ENCODE assay signal across 13 mouse cellular contexts in genomic region chr12:31059393-31059853, GRCm38 (mm10). TPM values are rescaled to one million over a fixed set of nuclear protein-coding genes. Genes with fewer than 3 reads are reported as not detected.
DNase-seq lines count a peak whose midpoint lies in the region; ATAC-seq and TF ChIP-seq lines count a peak whose summit lies in the region.
"Had no signal": no experiment of that assay in that cellular context is flagged by ENCODE, and none has a peak within 500 bp of the region (broad histone marks: within the 10 kb centered on the region; RNA-seq: fewer than 3 reads in every experiment).

No protein-coding gene starts in this region.

- H3K4me3 ChIP-seq in limb, embryonic 11.5 days (ENCODE audit: low read depth, low read length) = no peak overlapping the region
- H3K4me3 ChIP-seq in limb, embryonic 10.5 days = no peak overlapping the region
- H3K4me3 ChIP-seq in ES-E14 (ENCODE audit: insufficient read depth in 1 of 2, low read depth in 1 of 2, low read length in 2 of 2, poor library complexity in 1 of 2, severe bottlenecking in 1 of 2) = no peak overlapping the region
- no peak overlapping the region for H3K4me3 ChIP-seq in kidney, adult 2 months (ENCODE audit: insufficient read depth, low read depth, low read length)
- H3K4me3 ChIP-seq in forebrain, embryonic 14.5 days (ENCODE audit: low read depth, low read length) = no peak overlapping the region
- H3K4me3 ChIP-seq: forebrain, embryonic 12.5 days; heart, embryonic 13.5 days; liver, embryonic 15.5 days had no signal

- ATAC-seq in limb, embryonic 11.5 days (ENCODE audit: insufficient number of reproducible peaks, low FRiP score, low TSS enrichment, low read depth) = no peak
- peak; percentile 90 for ATAC-seq in megakaryocyte-erythroid progenitor cell, adult 5-6 weeks (replicated peaks; ENCODE audit: low FRiP score, low TSS enrichment, poor library complexity, severe bottlenecking)
- ATAC-seq in monocyte, adult 5-6 weeks (replicated peaks; ENCODE audit: insufficient number of reproducible peaks, low FRiP score, low TSS enrichment, poor library complexity, severe bottlenecking) = no peak
- ATAC-seq in forebrain, embryonic 14.5 days = no peak

- WGBS in limb, embryonic 11.5 days = 55% methylated on average over 8 of the region's 8 CpGs
- WGBS in limb, embryonic 10.5 days = 62% methylated on average over 8 of the region's 8 CpGs
- WGBS in kidney, adult 2 months = 21% methylated on average over 8 of the region's 8 CpGs
- WGBS in forebrain, embryonic 14.5 days = 57% methylated on average over 8 of the region's 8 CpGs

- no peak for TF ChIP-seq POLR2A in kidney, adult 2 months (IDR thresholded peaks at IDR 0.05; ENCODE audit: low read depth, low read length)

- no peaks in the 10 kb centered on the region for H3K4me1 ChIP-seq in limb, embryonic 11.5 days (ENCODE audit: control insufficient read depth, insufficient read depth, low read length)
- no peaks in the 10 kb centered on the region for H3K4me1 ChIP-seq in limb, embryonic 10.5 days
- no peaks in the 10 kb centered on the region for H3K4me1 ChIP-seq in ES-E14 (ENCODE audit: control insufficient read depth in 2 of 2, insufficient read depth in 2 of 2, low read length in 2 of 2, poor library complexity in 1 of 2)
- no peaks in the 10 kb centered on the region; the same call in 1 of the 2 replicates for H3K4me1 ChIP-seq in kidney, adult 2 months (ENCODE audit: control insufficient read depth, insufficient read depth, low read length)
- no peaks in the 10 kb centered on the region for H3K4me1 ChIP-seq in forebrain, embryonic 14.5 days (ENCODE audit: control insufficient read depth, insufficient read depth, low read length)
- H3K4me1 ChIP-seq: forebrain, embryonic 12.5 days; heart, embryonic 13.5 days; liver, embryonic 15.5 days had no signal

- no peaks in the 10 kb centered on the region for H3K36me3 ChIP-seq in limb, embryonic 11.5 days (ENCODE audit: control insufficient read depth, insufficient read depth, low read length)
- H3K36me3 ChIP-seq in limb, embryonic 10.5 days = no peaks in the 10 kb centered on the region
- no peaks in the 10 kb centered on the region for H3K36me3 ChIP-seq in ES-E14 (ENCODE audit: control insufficient read depth, insufficient read depth, low read length, poor library complexity, severe bottlenecking)
- no peaks in the 10 kb centered on the region for H3K36me3 ChIP-seq in kidney, adult 2 months (ENCODE audit: control insufficient read depth, insufficient read depth, low read length)
- H3K36me3 ChIP-seq in forebrain, embryonic 14.5 days (ENCODE audit: control insufficient read depth, insufficient read depth, low read length) = no peaks in the 10 kb centered on the region
- H3K36me3 ChIP-seq: forebrain, embryonic 12.5 days; heart, embryonic 13.5 days; liver, embryonic 15.5 days had no signal

- H3K27ac ChIP-seq in limb, embryonic 11.5 days (replicated peaks; ENCODE audit: low read depth, low read length) = no peak overlapping the region
- no peak overlapping the region for H3K27ac ChIP-seq in limb, embryonic 10.5 days
- H3K27ac ChIP-seq in ES-E14 (ENCODE audit: insufficient read depth, low read depth, low read length, poor library complexity, severe bottlenecking) = no peak overlapping the region
- H3K27ac ChIP-seq in kidney, adult 2 months (ENCODE audit: insufficient read depth, low read depth, low read length) = no peak overlapping the region; the same call in 1 of the 2 replicates
- no peak overlapping the region for H3K27ac ChIP-seq in forebrain, embryonic 14.5 days (ENCODE audit: low read depth, low read length)
- H3K27ac ChIP-seq: forebrain, embryonic 12.5 days; heart, embryonic 13.5 days; liver, embryonic 15.5 days had no signal

- in situ Hi-C loops in ES-E14 (cut with MboI; ENCODE audit: low sequenced_read_pairs in 2 of 2, unreplicated experiment in 2 of 2) = no loop called here

- H3K9me3 ChIP-seq in limb, embryonic 11.5 days (ENCODE audit: control insufficient read depth, low read length) = no peaks in the 10 kb centered on the region
- no peaks in the 10 kb centered on the region for H3K9me3 ChIP-seq in limb, embryonic 10.5 days (replicated peaks)
- no peaks in the 10 kb centered on the region for H3K9me3 ChIP-seq in ES-E14 (ENCODE audit: control insufficient read depth, insufficient read depth, low read depth, low read length)
- no peaks in the 10 kb centered on the region for H3K9me3 ChIP-seq in forebrain, embryonic 14.5 days (replicated peaks; ENCODE audit: control insufficient read depth, low read length)
- H3K9me3 ChIP-seq: forebrain, embryonic 12.5 days; heart, embryonic 13.5 days; liver, embryonic 15.5 days had no signal

- H3K9ac ChIP-seq in limb, embryonic 11.5 days (ENCODE audit: low read length) = no peak overlapping the region
- H3K9ac ChIP-seq in ES-E14 (ENCODE audit: insufficient read depth, low read depth, low read length, poor library complexity, severe bottlenecking) = no peak overlapping the region
- no peak overlapping the region for H3K9ac ChIP-seq in forebrain, embryonic 14.5 days (ENCODE audit: low read length)
- H3K9ac ChIP-seq: forebrain, embryonic 12.5 days; heart, embryonic 13.5 days; liver, embryonic 15.5 days had no signal

- DNase-seq in limb, embryonic 11.5 days (ENCODE audit: low spot score) = peak; percentile 42
- DNase-seq in limb, embryonic 10.5 days (ENCODE audit: low spot score) = no peak
- DNase-seq in ES-E14 (ENCODE audit: low read depth, low spot score) = no peak
- DNase-seq in kidney, adult 2 months = peak; percentile 60
- DNase-seq in forebrain, embryonic 14.5 days (ENCODE audit: low spot score) = no peak
- DNase-seq in adrenal gland, adult 2 months = no peak

- no peaks in the 10 kb centered on the region for H3K27me3 ChIP-seq in limb, embryonic 11.5 days (ENCODE audit: control insufficient read depth, insufficient read depth, low read length)
- no peaks in the 10 kb centered on the region for H3K27me3 ChIP-seq in limb, embryonic 10.5 days (ENCODE audit: low read depth, poor library complexity, severe bottlenecking)
- no peaks in the 10 kb centered on the region for H3K27me3 ChIP-seq in kidney, adult 2 months (replicated peaks; ENCODE audit: control insufficient read depth, insufficient read depth, low read length)
- no peaks in the 10 kb centered on the region for H3K27me3 ChIP-seq in forebrain, embryonic 14.5 days (replicated peaks; ENCODE audit: control insufficient read depth, insufficient read depth, low read length)
- H3K27me3 ChIP-seq: forebrain, embryonic 12.5 days; heart, embryonic 13.5 days; liver, embryonic 15.5 days had no signal

- H3K4me2 ChIP-seq in limb, embryonic 11.5 days (ENCODE audit: low read depth, severe bottlenecking) = no peak overlapping the region
- H3K4me2 ChIP-seq in forebrain, embryonic 14.5 days (ENCODE audit: low read length) = no peak overlapping the region
- H3K4me2 ChIP-seq: forebrain, embryonic 12.5 days; heart, embryonic 13.5 days; liver, embryonic 15.5 days had no signal

- TF ChIP-seq CTCF in kidney, adult 2 months (conservative IDR thresholded peaks at IDR 0.05; ENCODE audit: insufficient read depth, insufficient read length, low read depth, low read length) = no peak

TF ChIP-seq in ES-E14, 5 proteins besides CTCF, POLR2A, EP300 and RAD21:
- TF ChIP-seq ZNF384 (IDR thresholded peaks at IDR 0.05; ENCODE audit: low read depth, low read length) = no peak
- peak; percentile 36; the same call in 1 of the 2 replicates for TF ChIP-seq MAFK (IDR thresholded peaks at IDR 0.05; ENCODE audit: insufficient read depth, low read depth, low read length)
- TF ChIP-seq CHD2 (IDR thresholded peaks at IDR 0.05; ENCODE audit: low read depth, low read length) = no peak
TF ChIP-seq in ES-E14: peak in this region for 1.

RNA-seq across cellular contexts. Expression of gene Fam110c, which starts 14.2 kb away (rescaled TPM):
- 0.11 and 0.21 TPM in 2 replicates for polyA plus RNA-seq in limb, embryonic 11.5 days (2014; fragmentation: Nextera tagmentation; extraction: Ambion mirVana)
- 0.13 and 0.15 TPM in 2 replicates for polyA plus RNA-seq in limb, embryonic 10.5 days (2016; fragmentation: Nextera tagmentation; extraction: Ambion mirVana)
- total RNA-seq in ES-E14 (2012; rRNA removed) = 0.32 and 0.40 TPM in 2 replicates
- polyA plus RNA-seq in kidney, adult 2 months (2012; rRNA removed) = 2.7 and 3.4 TPM in 2 replicates
- total RNA-seq in megakaryocyte-erythroid progenitor cell, adult 5-6 weeks (2014; fragmentation: Nextera tagmentation) = 0.35 and 1.1 TPM in 2 replicates
- 3.0 and 3.9 TPM in 2 replicates for total RNA-seq in megakaryocyte-erythroid progenitor cell, adult 5-6 weeks (2017)
- total RNA-seq in monocyte, adult 5-6 weeks (2017) = 0.11 to 0.67 TPM (median 0.19 TPM) in 3 replicates
- 0.06 TPM in 1 of 2 replicates, not detected in the other for polyA plus RNA-seq in forebrain, embryonic 14.5 days (2014; fragmentation: Nextera tagmentation; extraction: Ambion mirVana)
- under 1 TPM; 0.55 to 0.93 TPM for total RNA-seq in adrenal gland, adult 2 months (2021)
- 0.47 and 0.58 TPM in 2 replicates for polyA plus RNA-seq in adrenal gland, adult 2 months (2012; rRNA removed)
- total RNA-seq: left cerebral cortex, adult 18-20 months had no signal
- polyA plus RNA-seq: neural tube, embryonic 14.5 days had no signal

Comparison
In these comparisons a context has a peak if more than half of its experiments do, and no peak if none do; other contexts are left out.
1. DNase-seq: peak in limb, embryonic 11.5 days (single experiment) and kidney, adult 2 months (single experiment); none in limb, embryonic 10.5 days (single experiment), ES-E14 (single experiment), forebrain, embryonic 14.5 days (single experiment) and adrenal gland, adult 2 months (single experiment).